Mouse (Mus musculus): ENCODE results near the gene Trpm6. TPM values are rescaled to one million over a fixed set of nuclear protein-coding genes. Genes with fewer than 3 reads are reported as not detected.

The Trpm6 gene
- polyA plus RNA-seq, 1 experiment from 2014 or later: 0.01 TPM

Other genes with a start within 250 kb of the Trpm6 start
- gene Ostf1, start 118.2 kb upstream of the Trpm6 start, polyA plus RNA-seq (2015; fragmentation: Nextera tagmentation; extraction: Ambion mirVana): 58.2 and 60.6 TPM in 2 replicates
- 5.6 and 6.1 TPM in 2 replicates for gene Nmrk1, start 118.0 kb upstream of the Trpm6 start, polyA plus RNA-seq (2015; fragmentation: Nextera tagmentation; extraction: Ambion mirVana)
- 12.0 and 12.6 TPM in 2 replicates for gene Carnmt1, start 79.2 kb upstream of the Trpm6 start, polyA plus RNA-seq (2015; fragmentation: Nextera tagmentation; extraction: Ambion mirVana)
- 24.2 and 26.6 TPM in 2 replicates for gene D030056L22Rik, start 36.8 kb upstream of the Trpm6 start, polyA plus RNA-seq (2015; fragmentation: Nextera tagmentation; extraction: Ambion mirVana)

Measured in liver, embryonic 16.5 days (tissue).